Mouse (Mus musculus) brain, adult 2 months (tissue): ENCODE measurements around the gene Cacna1c.

Experiments used
- DNase-seq: peaks from one replicate; pipeline ENCODE4 v3.0.0; 2011; ENCODE audit warnings: low read depth, low spot score

Cacna1c gene

GRCm38 (mm10) chr6:118864696-118865620 lies 331.3 kb downstream of the Cacna1c start:
- peak; percentile 57 for DNase-seq

- no peak for DNase-seq
Observed at GRCm38 (mm10) chr6:118862727-118863126, 333.5 kb downstream of the Cacna1c start.

- no peak for DNase-seq
Observed at GRCm38 (mm10) chr6:118862091-118862490, 334.1 kb downstream of the Cacna1c start.

DNA sequence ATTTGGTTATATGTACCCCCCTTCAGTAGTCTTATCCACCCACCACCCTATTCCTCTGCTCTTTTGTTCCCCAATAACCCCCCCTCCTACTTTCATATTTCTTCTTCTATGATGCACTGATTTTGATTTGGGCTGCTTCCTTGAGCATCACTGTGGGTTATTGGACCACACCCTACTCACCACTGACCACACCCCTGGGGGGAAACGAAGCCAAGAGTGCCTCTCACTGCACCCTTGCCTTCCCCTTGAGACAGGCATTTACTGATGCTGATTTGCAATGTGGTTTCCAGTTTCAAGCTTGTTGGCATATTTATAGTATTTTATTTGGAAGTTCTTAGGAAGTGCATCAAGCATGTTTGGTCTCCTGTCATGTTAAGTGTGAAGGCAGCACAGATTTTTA lies 337.8 kb downstream of the Cacna1c start:
- DNase-seq, result no peak

DNA sequence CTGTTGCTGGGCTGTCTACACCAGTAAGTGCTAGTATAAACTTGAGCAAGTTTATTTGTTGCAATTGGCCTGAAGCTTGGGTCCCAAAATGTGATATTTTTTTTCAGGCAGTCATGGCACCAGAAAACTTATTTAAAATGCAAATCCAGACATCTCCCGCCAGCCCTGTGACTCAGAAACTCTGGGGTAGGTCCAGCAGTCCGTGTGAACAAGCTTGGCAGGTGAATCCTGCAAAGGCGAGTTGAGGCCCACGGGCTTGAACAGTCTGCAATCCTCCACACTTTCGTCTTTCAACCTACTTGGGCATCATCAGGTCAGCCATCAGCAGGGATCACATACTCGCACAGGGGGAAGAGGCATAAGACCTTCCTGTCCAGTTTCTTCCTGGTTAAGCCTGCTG lies 344.1 kb downstream of the Cacna1c start:
- peak; percentile 77 for DNase-seq

- peak; percentile 87 for DNase-seq
Observed at GRCm38 (mm10) chr6:118851086-118851485, 345.1 kb downstream of the Cacna1c start.

- peak; percentile 59 for DNase-seq
Observed at GRCm38 (mm10) chr6:118848640-118849039, 347.6 kb downstream of the Cacna1c start.

- peak; percentile 55 for DNase-seq
Observed at GRCm38 (mm10) chr6:118847751-118848150, 348.5 kb downstream of the Cacna1c start.

DNA sequence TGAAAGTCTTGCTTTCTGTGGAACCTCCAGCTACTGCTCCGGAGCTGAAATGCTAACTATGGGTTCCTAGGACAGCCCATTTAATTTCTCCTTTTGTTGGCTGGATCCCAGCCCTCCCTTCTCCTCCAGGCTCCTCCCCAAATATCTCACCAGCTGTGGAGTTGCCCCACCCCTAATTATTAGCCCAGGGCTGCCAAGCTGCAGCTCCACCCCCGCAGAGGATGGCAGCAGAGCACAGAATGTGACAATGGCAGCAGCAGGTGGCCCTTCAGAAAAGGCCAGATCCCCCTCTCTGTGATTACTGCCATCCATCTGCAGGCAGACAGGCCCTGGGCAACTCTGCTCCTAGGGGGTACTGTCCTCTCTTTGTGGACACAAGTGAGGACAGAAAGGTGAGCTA lies 350.4 kb downstream of the Cacna1c start:
- peak; percentile 89 for DNase-seq

GRCm38 (mm10) chr6:118845180-118845579 lies 351.0 kb downstream of the Cacna1c start:
- DNase-seq, result no peak

DNA sequence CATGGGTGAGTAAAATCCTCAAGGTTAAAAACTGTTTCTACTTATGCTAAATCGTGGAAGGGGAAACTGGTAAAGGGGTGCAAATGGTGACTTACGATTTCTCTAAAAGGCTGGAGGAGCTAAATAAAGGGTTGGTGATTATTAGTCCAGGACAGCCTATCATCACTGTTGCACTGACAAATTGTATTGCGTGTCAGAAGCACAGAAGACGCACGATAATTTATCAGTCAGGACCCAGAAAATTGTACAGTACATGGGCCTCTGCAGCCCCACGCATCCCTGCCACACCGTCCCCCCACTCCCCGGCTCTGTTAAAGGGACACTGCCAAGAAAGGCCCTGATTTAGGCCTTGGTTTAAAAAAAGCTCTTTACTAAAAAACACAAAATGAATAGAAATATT lies 352.7 kb downstream of the Cacna1c start:
- DNase-seq, result peak; percentile 68

- DNase-seq, result peak; percentile 66
Observed at GRCm38 (mm10) chr6:118841892-118842291, 354.3 kb downstream of the Cacna1c start.

- DNase-seq, result peak; percentile 79
Observed at GRCm38 (mm10) chr6:118838919-118839915, 357.0 kb downstream of the Cacna1c start.

DNA sequence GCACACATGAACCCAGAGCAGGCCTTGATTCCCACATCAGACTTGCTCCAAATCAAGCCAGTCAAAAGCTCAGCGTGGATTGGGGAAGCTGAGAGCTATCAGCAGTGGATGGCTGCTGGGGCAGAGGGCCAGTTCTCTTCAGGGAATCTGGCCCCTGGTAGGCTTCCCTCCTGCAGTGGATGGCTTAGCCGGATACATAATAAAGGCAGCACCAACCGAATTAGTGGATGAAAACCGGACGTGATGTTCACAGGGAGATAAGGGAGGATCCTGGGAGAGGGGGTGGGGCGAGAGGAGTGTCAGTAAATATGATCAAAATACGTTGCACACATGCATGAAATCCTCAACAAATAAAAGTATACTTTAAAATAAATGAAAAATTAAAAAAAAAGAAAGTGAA lies 359.5 kb downstream of the Cacna1c start:
- no peak for DNase-seq

DNA sequence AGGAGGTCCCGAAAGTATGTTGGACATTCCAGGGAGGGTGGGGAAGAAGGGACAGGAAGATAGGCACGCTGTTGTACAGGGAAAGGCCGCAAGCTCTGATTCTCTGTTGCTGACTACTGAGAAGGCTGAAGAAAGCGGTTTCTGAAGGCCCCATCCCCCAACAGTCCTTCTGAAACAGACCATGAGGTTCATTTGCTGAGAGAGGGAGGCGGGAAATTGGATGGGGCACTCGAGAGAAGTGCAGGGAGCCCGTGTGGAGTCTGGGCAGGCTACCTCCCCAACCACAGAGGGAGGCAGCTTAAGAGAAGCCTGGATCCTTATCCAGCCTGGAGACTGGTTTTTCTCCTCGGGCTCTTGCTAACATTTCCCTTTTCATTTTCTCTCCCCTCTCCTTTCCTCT lies 362.2 kb downstream of the Cacna1c start:
- peak; percentile 61 for DNase-seq

DNA sequence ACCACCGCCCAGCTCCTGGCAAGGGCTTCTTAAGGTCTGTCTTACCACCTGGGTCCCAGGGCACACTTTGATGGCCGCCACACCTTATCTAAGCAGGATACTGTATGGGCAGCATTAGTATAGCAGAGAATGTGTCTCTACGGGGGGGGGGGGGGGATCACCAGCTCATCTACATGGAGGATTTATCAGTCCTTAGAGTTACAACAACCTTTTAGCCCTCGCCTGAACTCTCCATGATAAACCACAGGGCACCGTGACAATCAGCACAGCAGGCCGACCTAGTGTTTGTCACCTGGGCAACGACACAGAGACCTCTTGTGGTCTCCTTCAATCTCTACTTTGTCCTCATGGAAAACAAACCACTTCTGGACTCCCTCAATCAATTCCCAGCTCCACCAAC lies 363.2 kb downstream of the Cacna1c start:
- no peak for DNase-seq

DNA sequence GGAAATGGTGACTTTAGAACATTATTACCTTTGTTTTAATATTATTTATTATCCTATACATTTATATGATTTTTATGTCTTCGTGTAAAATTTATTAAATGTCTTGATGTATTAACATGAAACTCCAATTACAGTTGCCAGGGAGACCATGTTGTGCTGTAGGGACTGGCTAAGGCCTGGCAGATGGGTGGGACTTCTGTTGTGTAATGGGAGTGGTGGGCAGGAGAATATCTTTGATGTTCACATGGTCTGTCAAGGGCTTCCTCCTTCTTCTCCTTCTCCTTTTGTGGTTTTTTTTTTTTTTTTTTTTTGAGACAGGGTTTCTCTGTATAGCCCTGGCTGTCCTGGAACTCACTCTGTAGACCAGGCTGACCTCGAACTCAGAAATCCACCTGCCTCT lies 363.6 kb downstream of the Cacna1c start:
- no peak for DNase-seq

- DNase-seq, result no peak
Observed at GRCm38 (mm10) chr6:118830851-118831250, 365.4 kb downstream of the Cacna1c start.

- DNase-seq, result no peak
Observed at GRCm38 (mm10) chr6:118828187-118828586, 368.0 kb downstream of the Cacna1c start.

GRCm38 (mm10) chr6:118827560-118827959 lies 368.7 kb downstream of the Cacna1c start:
- DNase-seq, result peak; percentile 64

DNA sequence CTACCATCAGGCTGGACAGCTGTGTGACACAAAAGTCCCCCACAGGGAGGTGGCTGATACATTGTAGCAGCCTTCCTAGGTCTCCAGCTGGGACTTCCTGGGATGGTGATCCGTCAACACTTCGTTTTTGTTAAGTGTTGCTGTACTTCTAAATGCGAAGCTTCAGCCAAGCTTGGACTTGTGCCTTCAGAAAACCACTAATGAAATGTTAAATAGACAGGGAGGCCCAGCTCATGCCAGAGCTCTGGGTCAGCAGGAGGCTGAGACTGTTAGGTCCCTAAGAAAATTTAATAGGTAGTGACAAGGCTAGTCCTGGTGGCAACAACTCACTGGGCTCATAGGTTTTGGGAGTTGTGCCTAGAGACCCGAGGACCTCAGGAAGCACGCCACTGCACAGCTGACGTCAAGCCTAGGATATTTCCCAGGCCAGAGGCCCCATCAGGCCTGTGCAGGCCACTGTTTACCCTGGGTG lies 370.8 kb downstream of the Cacna1c start:
- DNase-seq, result no peak

DNA sequence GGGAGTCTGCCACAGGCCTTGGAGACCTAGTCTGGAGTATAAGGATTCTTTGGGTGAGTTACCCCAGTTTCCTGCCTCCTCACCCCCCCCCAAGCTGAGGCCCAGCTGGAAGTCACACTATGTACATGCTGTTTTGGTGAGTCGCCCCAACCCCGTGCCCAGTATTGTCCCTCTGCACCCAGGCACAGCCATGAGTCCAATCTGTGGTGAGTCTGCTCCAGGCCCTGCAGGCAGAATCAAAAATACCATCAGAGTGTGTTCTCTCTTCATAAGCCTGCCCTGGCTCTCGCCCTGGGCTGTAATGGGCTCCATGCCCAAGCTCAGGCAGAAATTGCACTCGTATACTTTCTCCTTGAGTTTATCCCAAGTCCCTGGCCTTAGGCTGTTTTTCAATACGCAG lies 374.7 kb downstream of the Cacna1c start:
- peak; percentile 69 for DNase-seq
